Mouse (Mus musculus): Measurements from ENCODE around the gene Amigo2. TPM values are rescaled to one million over a fixed set of nuclear protein-coding genes. Genes with fewer than 3 reads are reported as not detected.

Amigo2 gene
- total RNA-seq, 1 experiment from 2014 or later: 2.6 TPM

- no peak for ATAC-seq (replicated peaks; ENCODE audit: insufficient number of reproducible peaks, low FRiP score, low TSS enrichment, poor library complexity, severe bottlenecking)
Measured at GRCm38 (mm10) chr15:97272831-97273230, 25.7 kb upstream of the Amigo2 start.

- ATAC-seq (replicated peaks; ENCODE audit: insufficient number of reproducible peaks, low FRiP score, low TSS enrichment, poor library complexity, severe bottlenecking): no peak
Measured at GRCm38 (mm10) chr15:97271985-97272697, 25.1 kb upstream of the Amigo2 start.

- ATAC-seq (replicated peaks; ENCODE audit: insufficient number of reproducible peaks, low FRiP score, low TSS enrichment, poor library complexity, severe bottlenecking): no peak
Measured at GRCm38 (mm10) chr15:97267094-97267695, 20.1 kb upstream of the Amigo2 start.

GRCm38 (mm10) chr15:97266236-97266845 lies 19.3 kb upstream of the Amigo2 start:
- no peak for ATAC-seq (replicated peaks; ENCODE audit: insufficient number of reproducible peaks, low FRiP score, low TSS enrichment, poor library complexity, severe bottlenecking)

GRCm38 (mm10) chr15:97262251-97262650 lies 15.2 kb upstream of the Amigo2 start:
- no peak for ATAC-seq (replicated peaks; ENCODE audit: insufficient number of reproducible peaks, low FRiP score, low TSS enrichment, poor library complexity, severe bottlenecking)

GRCm38 (mm10) chr15:97259968-97260597 lies 13.0 kb upstream of the Amigo2 start:
- no peak for ATAC-seq (replicated peaks; ENCODE audit: insufficient number of reproducible peaks, low FRiP score, low TSS enrichment, poor library complexity, severe bottlenecking)

- ATAC-seq (replicated peaks; ENCODE audit: insufficient number of reproducible peaks, low FRiP score, low TSS enrichment, poor library complexity, severe bottlenecking): no peak
Measured at GRCm38 (mm10) chr15:97259300-97259699, 12.2 kb upstream of the Amigo2 start.

- ATAC-seq (replicated peaks; ENCODE audit: insufficient number of reproducible peaks, low FRiP score, low TSS enrichment, poor library complexity, severe bottlenecking): no peak
Measured at GRCm38 (mm10) chr15:97258483-97259230, 11.6 kb upstream of the Amigo2 start.

- no peak for ATAC-seq (replicated peaks; ENCODE audit: insufficient number of reproducible peaks, low FRiP score, low TSS enrichment, poor library complexity, severe bottlenecking)
Measured at GRCm38 (mm10) chr15:97257206-97257775, 10.2 kb upstream of the Amigo2 start.

- no peak for ATAC-seq (replicated peaks; ENCODE audit: insufficient number of reproducible peaks, low FRiP score, low TSS enrichment, poor library complexity, severe bottlenecking)
Measured at GRCm38 (mm10) chr15:97256411-97256810, 9.3 kb upstream of the Amigo2 start.

- no peak for ATAC-seq (replicated peaks; ENCODE audit: insufficient number of reproducible peaks, low FRiP score, low TSS enrichment, poor library complexity, severe bottlenecking)
Measured at GRCm38 (mm10) chr15:97255800-97256199, 8.7 kb upstream of the Amigo2 start.

- no peak for ATAC-seq (replicated peaks; ENCODE audit: insufficient number of reproducible peaks, low FRiP score, low TSS enrichment, poor library complexity, severe bottlenecking)
Measured at GRCm38 (mm10) chr15:97254375-97254774, 7.3 kb upstream of the Amigo2 start.

GRCm38 (mm10) chr15:97252493-97253034 lies 5.5 kb upstream of the Amigo2 start:
- no peak for ATAC-seq (replicated peaks; ENCODE audit: insufficient number of reproducible peaks, low FRiP score, low TSS enrichment, poor library complexity, severe bottlenecking)

- ATAC-seq (replicated peaks; ENCODE audit: insufficient number of reproducible peaks, low FRiP score, low TSS enrichment, poor library complexity, severe bottlenecking): no peak
Measured at GRCm38 (mm10) chr15:97249322-97249721, 2.2 kb upstream of the Amigo2 start.

GRCm38 (mm10) chr15:97248296-97248695 lies 1.2 kb upstream of the Amigo2 start:
- ATAC-seq (replicated peaks; ENCODE audit: insufficient number of reproducible peaks, low FRiP score, low TSS enrichment, poor library complexity, severe bottlenecking): no peak

- ATAC-seq (replicated peaks; ENCODE audit: insufficient number of reproducible peaks, low FRiP score, low TSS enrichment, poor library complexity, severe bottlenecking): no peak
Measured at GRCm38 (mm10) chr15:97247791-97248161, 689 bp upstream of the Amigo2 start.

GRCm38 (mm10) chr15:97246256-97246655 lies 831 bp downstream of the Amigo2 start:
- ATAC-seq (replicated peaks; ENCODE audit: insufficient number of reproducible peaks, low FRiP score, low TSS enrichment, poor library complexity, severe bottlenecking): no peak

- ATAC-seq (replicated peaks; ENCODE audit: insufficient number of reproducible peaks, low FRiP score, low TSS enrichment, poor library complexity, severe bottlenecking): no peak
Measured at GRCm38 (mm10) chr15:97245392-97245791, 1.7 kb downstream of the Amigo2 start.
